Mouse (Mus musculus): ENCODE measurements around the gene Asmt.

Gene Asmt

DNA sequence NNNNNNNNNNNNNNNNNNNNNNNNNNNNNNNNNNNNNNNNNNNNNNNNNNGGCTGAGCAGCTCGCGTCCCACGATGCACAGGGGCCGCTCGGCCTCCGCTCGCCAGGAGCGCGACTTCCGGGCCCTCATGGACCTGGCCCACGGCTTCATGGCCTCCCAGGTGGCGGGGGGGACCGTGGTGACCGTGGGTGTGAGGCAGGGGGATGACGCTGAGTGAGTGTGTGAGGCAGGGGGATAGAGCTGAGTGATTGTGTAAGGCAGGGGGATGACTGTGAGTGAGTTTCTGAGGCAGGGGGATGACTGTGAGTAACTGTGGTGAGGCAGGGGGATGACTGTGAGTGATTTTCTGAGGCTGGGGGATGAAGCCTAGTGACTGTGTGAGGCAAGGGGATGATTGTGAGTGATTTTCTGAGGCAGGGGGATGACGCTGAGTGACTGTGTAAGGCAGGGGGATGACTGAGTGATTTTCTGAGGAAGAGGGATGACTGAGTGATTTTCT, at the start of gene Asmt:
Asmt (plus strand) TSS at position 51 of the 499 bp plus-strand sequence.
- DNase-seq (ENCODE audit: low read depth in 1 of 2, low spot score in 2 of 2): no peak

DNA sequence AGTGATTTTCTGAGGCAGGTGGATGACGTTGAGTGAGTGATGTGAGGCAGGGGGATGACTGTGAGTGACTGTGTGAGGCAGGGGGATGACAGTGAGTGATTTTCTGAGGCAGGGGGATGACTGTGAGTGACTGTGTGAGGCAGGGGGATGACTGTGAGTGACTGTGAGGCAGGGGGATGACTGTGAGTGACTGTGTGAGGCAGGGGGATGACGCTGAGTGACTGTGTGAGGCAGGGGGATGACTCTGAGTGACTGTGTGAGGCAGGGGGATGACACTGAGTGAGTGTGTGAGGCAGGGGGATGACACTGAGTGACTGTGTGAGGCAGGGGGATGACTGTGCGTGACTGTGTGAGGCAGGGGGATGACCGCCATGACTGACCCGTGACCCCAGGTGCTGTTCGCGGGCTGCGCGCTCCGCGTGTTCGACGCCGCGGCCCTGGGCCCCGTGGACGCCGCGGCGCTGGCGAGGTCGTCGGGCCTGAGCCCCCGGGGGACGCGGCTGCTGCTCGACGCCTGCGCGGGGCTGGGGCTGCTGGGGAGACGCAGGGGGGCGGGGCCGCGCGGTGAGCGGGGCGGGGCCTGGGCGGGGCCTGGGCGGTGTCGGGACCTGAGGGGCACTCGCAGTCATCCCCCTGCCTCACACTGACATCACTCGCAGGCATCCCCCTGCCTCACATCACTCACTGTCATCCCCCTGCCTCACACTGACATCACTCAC, 948 bp downstream of the Asmt start:
- DNase-seq (ENCODE audit: low read depth in 1 of 2, low spot score in 2 of 2): no peak

DNA sequence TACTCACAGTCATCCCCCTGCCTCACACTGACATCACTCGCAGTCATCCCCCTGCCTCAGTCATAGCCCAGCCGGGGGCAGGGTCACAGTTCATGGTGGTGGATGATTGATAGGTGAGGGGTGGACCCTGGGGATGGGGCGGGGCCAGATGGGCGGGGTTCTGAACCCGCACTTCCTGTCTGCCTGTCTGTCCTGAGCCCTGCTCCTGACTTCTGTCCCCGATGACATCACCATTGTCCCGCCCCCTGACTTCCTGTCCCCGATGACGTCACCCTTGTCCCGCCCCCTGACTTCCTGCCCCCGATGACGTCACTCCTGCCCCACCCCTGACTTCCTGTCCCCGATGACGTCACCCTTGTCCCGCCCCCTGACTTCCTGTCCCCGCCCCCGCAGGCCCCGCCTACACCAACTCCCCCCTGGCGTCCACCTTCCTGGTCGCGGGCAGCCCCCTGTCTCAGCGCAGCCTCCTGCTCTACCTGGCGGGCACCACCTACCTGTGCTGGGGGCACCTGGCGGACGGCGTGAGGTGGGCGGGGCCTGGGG, 1.9 kb downstream of the Asmt start:
- no peak for DNase-seq (ENCODE audit: low read depth in 1 of 2, low spot score in 2 of 2)

DNA sequence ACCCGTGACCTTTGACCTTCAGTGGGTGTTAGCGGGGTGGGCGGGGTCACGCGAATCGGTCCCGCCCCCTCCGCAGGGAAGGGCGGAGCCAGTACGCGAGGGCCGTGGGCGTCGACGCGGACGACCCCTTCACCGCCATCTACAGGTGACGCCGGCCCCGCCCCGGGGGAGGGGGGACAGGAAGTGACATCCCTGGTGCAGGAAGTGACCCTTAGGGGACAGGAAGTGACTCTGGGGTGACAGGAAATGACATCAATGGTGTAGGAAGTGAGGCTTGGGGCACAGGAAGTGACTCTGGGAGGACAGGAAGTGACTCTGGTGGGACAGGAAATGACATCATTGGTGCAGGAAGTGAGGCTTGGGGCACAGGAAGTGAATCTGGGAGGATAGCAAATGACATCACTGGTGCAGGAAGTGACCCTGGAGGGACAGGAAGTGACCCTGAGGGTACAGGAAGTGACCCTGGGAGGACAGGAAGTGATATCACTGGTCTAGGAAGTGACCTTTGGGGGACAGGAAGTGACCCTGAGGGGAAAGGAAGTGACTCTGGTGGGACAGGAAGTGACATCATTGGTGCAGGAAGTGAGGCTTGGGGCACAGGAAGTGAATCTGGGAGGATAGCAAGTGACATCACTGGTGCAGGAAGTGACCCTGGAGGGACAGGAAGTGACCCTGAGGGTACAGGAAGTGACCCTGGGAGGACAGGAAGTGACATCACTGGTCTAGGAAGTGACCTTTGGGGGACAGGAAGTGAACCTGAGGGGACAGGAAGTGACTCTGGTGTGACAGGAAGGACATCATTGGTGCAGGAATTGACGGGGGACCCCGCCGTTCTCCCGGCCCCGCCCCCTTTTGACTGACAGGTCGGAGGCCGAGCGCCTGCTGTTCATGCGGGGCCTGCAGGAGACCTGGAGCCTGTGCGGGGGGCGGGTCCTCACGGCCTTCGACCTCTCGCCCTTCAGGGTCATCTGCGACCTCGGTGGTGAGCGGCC, 2.7 kb downstream of the Asmt start:
- DNase-seq (ENCODE audit: low read depth in 1 of 2, low spot score in 2 of 2): peak in 1 of 2 experiments; percentile 0

DNA sequence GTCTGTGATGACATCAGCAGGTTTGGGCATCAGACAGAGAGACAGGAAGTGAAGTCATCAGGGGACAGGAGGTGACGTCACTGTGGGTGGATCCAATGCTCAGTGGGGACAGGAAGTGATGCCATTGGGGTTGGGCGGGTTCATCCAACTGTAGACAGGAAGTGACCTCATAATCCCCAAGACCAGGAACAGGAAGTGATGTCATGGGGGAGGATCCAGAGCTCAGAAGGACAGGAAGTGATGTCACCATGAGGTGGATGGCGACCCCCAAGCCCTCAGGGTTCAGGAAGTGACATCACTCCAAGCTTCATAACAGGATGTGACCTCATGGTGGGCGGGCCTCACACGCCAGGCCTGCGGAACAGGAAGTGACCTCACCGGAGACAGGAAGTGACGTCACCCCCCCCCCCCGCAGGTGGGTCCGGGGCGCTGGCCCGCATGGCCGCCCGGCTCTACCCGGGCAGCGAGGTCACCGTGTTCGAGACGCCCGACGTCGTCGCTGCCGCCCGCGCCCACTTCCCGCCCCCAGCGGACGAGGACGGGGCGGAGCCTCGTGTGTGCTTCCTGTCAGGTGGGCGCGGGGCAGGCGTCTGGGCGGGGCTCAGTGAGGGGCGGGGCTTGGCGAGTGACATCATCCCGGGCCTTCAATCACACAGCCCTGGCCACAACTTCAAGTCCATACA, 3.6 kb downstream of the Asmt start:
- peak in 1 of 2 experiments; percentile 0 for DNase-seq (ENCODE audit: low read depth in 1 of 2, low spot score in 2 of 2)

DNA sequence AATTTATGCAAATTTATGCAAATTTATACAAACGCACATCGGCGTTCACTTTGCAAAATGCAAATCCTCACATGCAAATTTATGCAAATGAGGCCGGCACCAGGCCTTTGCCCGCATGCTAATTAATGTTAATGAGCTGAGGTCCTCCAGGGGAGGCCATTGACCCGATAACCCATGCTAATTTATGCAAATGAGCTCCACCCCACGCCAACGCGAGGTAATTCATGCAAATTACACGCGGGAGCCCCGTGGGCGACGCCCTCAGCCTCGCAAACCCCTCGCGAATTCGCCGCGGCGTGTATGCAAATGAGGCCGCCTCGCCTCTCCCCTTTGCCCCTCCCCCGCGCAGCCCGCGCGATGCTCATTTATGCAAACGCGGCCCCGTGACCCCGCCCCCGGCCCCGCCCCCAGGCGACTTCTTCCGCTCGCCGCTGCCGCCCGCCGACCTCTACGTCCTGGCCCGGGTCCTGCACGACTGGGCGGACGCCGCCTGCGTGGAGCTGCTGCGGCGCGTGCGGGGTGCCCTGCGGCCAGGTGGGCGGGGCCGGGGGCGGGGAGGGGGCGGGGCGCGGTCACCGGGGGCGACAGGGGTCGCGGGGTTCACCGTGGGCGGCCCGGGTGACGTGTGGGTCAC, 4.3 kb downstream of the Asmt start:
- DNase-seq (ENCODE audit: low read depth in 1 of 2, low spot score in 2 of 2): peak in 1 of 2 experiments; percentile 0

DNA sequence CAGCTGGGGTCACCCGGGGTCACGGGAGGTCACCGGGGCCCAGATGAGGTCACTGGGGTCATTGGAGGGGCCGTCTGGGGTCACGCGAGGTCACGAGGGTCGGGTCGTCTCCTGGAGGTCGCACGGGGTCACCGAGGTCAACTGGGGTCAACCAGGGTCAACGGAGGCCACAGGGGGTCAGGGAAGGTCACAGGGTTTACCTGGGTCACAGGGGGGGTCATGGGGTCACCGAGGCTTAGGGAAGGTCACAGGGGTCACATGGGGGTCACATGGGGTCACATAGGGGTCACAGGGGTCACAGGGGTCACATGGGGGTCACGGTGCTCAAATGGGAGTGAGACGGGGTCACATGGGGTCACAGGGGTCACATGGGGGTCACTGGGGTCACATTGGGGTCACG, 4.8 kb downstream of the Asmt start:
- peak in 1 of 2 experiments; percentile 0 for DNase-seq (ENCODE audit: low read depth in 1 of 2, low spot score in 2 of 2)

DNA sequence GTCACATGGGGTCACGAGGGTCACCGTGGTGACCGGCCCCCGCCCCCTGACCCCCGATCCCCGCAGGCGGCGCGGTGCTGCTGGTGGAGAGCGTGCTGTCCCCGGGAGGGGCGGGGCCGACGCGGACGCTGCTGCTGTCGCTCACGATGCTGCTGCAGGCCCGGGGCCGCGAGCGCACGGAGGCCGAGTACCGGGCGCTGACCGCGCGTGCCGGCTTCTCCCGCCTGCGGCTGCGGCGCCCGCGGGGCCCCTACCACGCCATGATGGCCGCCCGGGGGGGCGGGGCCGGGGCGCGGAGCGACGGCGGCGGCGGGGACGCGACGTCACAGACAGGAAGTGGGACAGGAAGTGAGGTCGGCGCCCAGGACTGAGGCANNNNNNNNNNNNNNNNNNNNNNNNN, 5.2 kb downstream of the Asmt start:
- no peak for DNase-seq (ENCODE audit: low read depth in 1 of 2, low spot score in 2 of 2)

All from monocyte, adult 2 months (primary cell).